Mouse (Mus musculus) MEL (cell line): ENCODE data around the gene Lrrc56. TPM values are rescaled to one million over a fixed set of nuclear protein-coding genes. Genes with fewer than 3 reads are reported as not detected.

Experiments
- DNase-seq: peaks from one replicate; pipeline ENCODE4 v3.0.0; 2011; ENCODE audit warnings: low read depth, low spot score
- H3K27ac ChIP-seq: 2 replicates; pipeline ENCODE4 v1.5.1; 2012; ENCODE audit warnings: low read depth, mild to moderate bottlenecking, control low read depth, low read length, moderate library complexity; ENCODE audit not compliant: control insufficient read depth
- H3K27me3 ChIP-seq, 2 experiments: fragments of 150-350 bp in 1 of 2; sonication (generic) in 1 of 2; 2 replicates each; pipeline ENCODE4 v1.6.1; 2012; ENCODE audit warnings: low read length in 2 of 2, mild to moderate bottlenecking in 2 of 2, improper control_type of control experiment in 1 of 2, moderate library complexity in 1 of 2; ENCODE audit not compliant: insufficient read depth in 2 of 2, control insufficient read depth in 1 of 2
- H3K36me3 ChIP-seq, 2 experiments: 2 replicates each; pipeline ENCODE4 v1.6.1; 2012 to 2014; ENCODE audit warnings: low read length in 2 of 2, improper control_type of control experiment in 1 of 2, inconsistent platforms in 1 of 2, mild to moderate bottlenecking in 1 of 2; ENCODE audit not compliant: insufficient read depth in 2 of 2, control insufficient read depth in 1 of 2
- H3K4me1 ChIP-seq, 2 experiments: fragments of 150-350 bp in 1 of 2; sonication (generic) in 1 of 2; 2 replicates each; pipeline ENCODE4 v1.6.1; 2012; ENCODE audit warnings: low read length in 2 of 2, improper control_type of control experiment in 1 of 2, mild to moderate bottlenecking in 1 of 2; ENCODE audit not compliant: insufficient read depth in 2 of 2, control insufficient read depth in 1 of 2
- H3K4me3 ChIP-seq, 2 experiments: fragments of 150-350 bp in 1 of 2; sonication (generic) in 1 of 2; 2 replicates each; pipeline ENCODE4 v1.5.1; 2012; ENCODE audit warnings: low read depth in 2 of 2, low read length in 2 of 2, mild to moderate bottlenecking in 2 of 2, moderate library complexity in 2 of 2, control low read depth in 1 of 2, improper control_type of control experiment in 1 of 2; ENCODE audit not compliant: control insufficient read depth in 1 of 2, insufficient read depth in 1 of 2
- H3K79me2 ChIP-seq: 2 replicates; pipeline ENCODE4 v1.6.1; 2012; ENCODE audit warnings: mild to moderate bottlenecking, low read length, moderate library complexity; ENCODE audit not compliant: control insufficient read depth, poor library complexity, insufficient read depth
- H3K9ac ChIP-seq: 2 replicates; pipeline ENCODE4 v1.6.1; 2012; ENCODE audit warnings: low read depth, mild to moderate bottlenecking, control low read depth, low read length, moderate library complexity; ENCODE audit not compliant: control insufficient read depth, poor library complexity, severe bottlenecking
- H3K9me3 ChIP-seq: fragments of 150-350 bp; sonication (generic); replicated peaks from 2 replicates; pipeline ENCODE4 v1.6.1; 2012; ENCODE audit warnings: mild to moderate bottlenecking, low read length, improper control_type of control experiment, moderate library complexity; ENCODE audit not compliant: insufficient read depth
- BHLHE40 ChIP-seq: IDR thresholded peaks from 2 replicates; pipeline ENCODE4 v1.6.1; 2012; ENCODE audit warnings: low read depth, mild to moderate bottlenecking, inconsistent platforms, low read length, improper control_type of control experiment, borderline replicate concordance
- CTCF ChIP-seq, 3 experiments: IDR thresholded peaks in 2 of 3; conservative IDR thresholded peaks in 1 of 3; 2 replicates each; pipeline ENCODE4 v1.5.1; 2011 to 2012; ENCODE audit warnings: low read length in 3 of 3, low read depth in 2 of 3, mild to moderate bottlenecking in 2 of 3, improper control_type of control experiment in 1 of 3, inconsistent platforms in 1 of 3, mixed read lengths in 1 of 3, moderate library complexity in 1 of 3; ENCODE audit not compliant: control insufficient read depth in 1 of 3, insufficient read depth in 1 of 3, poor library complexity in 1 of 3, severe bottlenecking in 1 of 3
- GATA1 ChIP-seq: IDR thresholded peaks from 2 replicates; pipeline ENCODE4 v1.6.1; 2011; ENCODE audit warnings: low read depth, low read length, improper control_type of control experiment
- HCFC1 ChIP-seq: IDR thresholded peaks from 2 replicates; pipeline ENCODE4 v1.6.1; 2012; ENCODE audit warnings: low read depth, mild to moderate bottlenecking, inconsistent platforms, low read length, improper control_type of control experiment, moderate library complexity
- MAFK ChIP-seq: IDR thresholded peaks from 2 replicates; pipeline ENCODE4 v1.6.1; 2011; ENCODE audit warnings: low read depth, mild to moderate bottlenecking, low read length, improper control_type of control experiment, borderline replicate concordance
- MAZ ChIP-seq: IDR thresholded peaks from 2 replicates; pipeline ENCODE4 v1.6.1; 2012; ENCODE audit warnings: low read depth, mild to moderate bottlenecking, inconsistent platforms, low read length, improper control_type of control experiment
- MYB ChIP-seq: IDR thresholded peaks from 2 replicates; pipeline ENCODE4 v1.6.1; 2011; ENCODE audit warnings: mild to moderate bottlenecking, low read depth, low read length, improper control_type of control experiment
- MYC ChIP-seq: IDR thresholded peaks from 2 replicates; pipeline ENCODE4 v1.6.1; 2011; ENCODE audit warnings: low read depth, mild to moderate bottlenecking, low read length, improper control_type of control experiment, moderate library complexity
- NRF1 ChIP-seq: IDR thresholded peaks from 2 replicates; pipeline ENCODE4 v1.6.1; 2014; ENCODE audit warnings: low read depth, mild to moderate bottlenecking, inconsistent platforms, low read length, improper control_type of control experiment, moderate library complexity; ENCODE audit not compliant: poor library complexity, insufficient read depth, severe bottlenecking
- POLR2AphosphoS5 ChIP-seq: IDR thresholded peaks from 2 replicates; pipeline ENCODE4 v1.6.1; 2012; ENCODE audit warnings: low read depth, borderline replicate concordance, mild to moderate bottlenecking, inconsistent platforms, low read length, moderate library complexity, mixed read lengths
- RAD21 ChIP-seq: IDR thresholded peaks from 2 replicates; pipeline ENCODE4 v1.6.1; 2011; ENCODE audit warnings: mild to moderate bottlenecking, low read depth, low read length, improper control_type of control experiment
- SIN3A ChIP-seq: IDR thresholded peaks from 2 replicates; pipeline ENCODE4 v1.6.1; 2012; ENCODE audit warnings: low read length, improper control_type of control experiment, inconsistent platforms
- SMC3 ChIP-seq: IDR thresholded peaks from 2 replicates; pipeline ENCODE4 v1.6.1; 2011; ENCODE audit warnings: low read depth, low read length, improper control_type of control experiment
- TBP ChIP-seq: IDR thresholded peaks from 2 replicates; pipeline ENCODE4 v1.8.0; 2011; ENCODE audit warnings: low read depth, low read length, improper control_type of control experiment
- ZC3H11A ChIP-seq: IDR thresholded peaks from 2 replicates; pipeline ENCODE4 v1.6.1; 2012; ENCODE audit warnings: low read depth, mild to moderate bottlenecking, inconsistent platforms, low read length, improper control_type of control experiment
- ZNF384 ChIP-seq: IDR thresholded peaks from 2 replicates; pipeline ENCODE4 v1.6.1; 2012; ENCODE audit warnings: low read depth, mild to moderate bottlenecking, inconsistent platforms, low read length, improper control_type of control experiment
- polyA plus RNA-seq, 2 experiments: library from polyadenylated mRNA; stranded (reverse) in 1 of 2; unstranded in 1 of 2; fragments of >175 nt in 1 of 2; fragments of >200 nt in 1 of 2; gene quantifications; 2 replicates each; pipeline versions ENCODE4 v1.2.1 to v1.2.4; 2012; ENCODE audit warnings: low replicate concordance in 2 of 2, low read depth in 1 of 2; ENCODE audit not compliant: insufficient read length in 2 of 2, insufficient read depth in 1 of 2, missing spikeins in 1 of 2
- total RNA-seq: library from RNA; depleted of rRNA; stranded (reverse); fragments of 300-350 nt; gene quantifications from 2 replicates; pipeline ENCODE4 v1.2.3, GENCODE M21; 2012

The Lrrc56 gene
- total and polyA plus RNA-seq, 3 experiments: 1.6 to 5.5 TPM; not detected in 1

DNA sequence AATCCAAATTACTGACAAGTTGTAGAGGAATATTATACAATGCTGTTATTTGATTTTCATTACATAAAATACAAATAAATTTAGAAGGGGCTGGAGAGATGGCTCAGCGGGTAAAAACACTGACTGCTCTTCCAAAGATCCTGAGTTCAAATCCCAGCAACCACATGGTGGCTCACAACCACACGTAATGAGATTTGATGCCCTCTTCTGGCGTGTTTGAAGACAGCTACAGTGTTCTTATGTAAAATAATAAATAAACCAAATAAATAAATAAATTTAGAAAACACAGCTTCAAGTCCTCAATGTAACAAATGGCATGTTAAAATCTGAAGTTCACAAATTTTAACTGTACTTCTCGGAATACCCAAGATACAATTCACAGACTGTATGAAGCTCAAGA lies 18.9 kb upstream of the Lrrc56 start:
- peak; percentile 8 for TF ChIP-seq RAD21
- no peak for TF ChIP-seq BHLHE40
- TF ChIP-seq MYC: 0 out of 2 replicates have a peak, but pooled peaks have one; percentile 54
- TF ChIP-seq HCFC1: no peak
- no peak for TF ChIP-seq TBP
- peak; percentile 58 for TF ChIP-seq SMC3
- no peak for TF ChIP-seq GATA1
- TF ChIP-seq MAFK: no peak
- no peak for TF ChIP-seq NRF1
- TF ChIP-seq CTCF (IDR thresholded peaks at IDR 0.05 in 2 of 3, conservative IDR thresholded peaks at IDR 0.05 in 1 of 3; ENCODE audit: control insufficient read depth in 1 of 3, insufficient read depth in 1 of 3, low read depth in 2 of 3, low read length in 3 of 3, poor library complexity in 1 of 3, severe bottlenecking in 1 of 3): peak in 2 of 3 experiments; percentile 12 to 38; a peak in 1 of 6 replicates
- TF ChIP-seq POLR2AphosphoS5: no peak
- TF ChIP-seq SIN3A: 0 out of 2 replicates have a peak, but pooled peaks have one; percentile 19
- H3K9ac ChIP-seq: no peak overlapping the region
- H3K4me1 ChIP-seq: peaks cover 6 to 10% of the 10 kb centered on the region in 2 experiments
- H3K27me3 ChIP-seq: no peaks in the 10 kb centered on the region; a peak in 1 of 4 replicates
- DNase-seq: peak; percentile 37
- H3K9me3 ChIP-seq: no peaks in the 10 kb centered on the region
- H3K36me3 ChIP-seq: peaks cover 0 to 4% of the 10 kb centered on the region in 2 experiments; a peak in 2 of 4 replicates
- no peak overlapping the region for H3K4me3 ChIP-seq
- H3K27ac ChIP-seq: no peak overlapping the region
- H3K79me2 ChIP-seq: peaks cover 6% of the 10 kb centered on the region; the same call in 1 of the 2 replicates

DNA sequence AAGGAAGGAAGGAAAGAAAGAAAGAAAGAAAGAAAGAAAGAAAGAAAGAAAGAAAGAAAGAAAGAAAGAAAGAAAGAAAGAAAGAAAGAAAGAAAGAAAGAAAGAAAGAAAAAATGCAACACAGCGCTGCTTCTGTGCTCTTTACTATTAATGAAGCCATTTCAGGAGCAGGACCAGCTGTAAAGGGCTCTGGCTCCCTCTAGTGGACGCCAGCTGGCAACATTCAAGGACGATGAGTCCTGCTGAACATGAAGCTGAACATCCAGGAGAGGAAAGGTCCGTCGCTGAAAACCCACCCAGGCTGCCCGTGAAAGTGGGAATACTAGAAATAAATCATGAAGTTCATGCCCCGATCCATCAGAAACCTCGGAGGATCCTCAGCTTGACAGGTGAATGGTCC lies 17.8 kb upstream of the Lrrc56 start:
- peaks cover 6 to 10% of the 10 kb centered on the region in 2 experiments for H3K4me1 ChIP-seq
- TF ChIP-seq ZC3H11A (peak; percentile 96), RAD21 (peak; percentile 92), MAZ (no peak), CTCF (IDR thresholded peaks at IDR 0.05 in 2 of 3, conservative IDR thresholded peaks at IDR 0.05 in 1 of 3; ENCODE audit: control insufficient read depth in 1 of 3, insufficient read depth in 1 of 3, low read depth in 2 of 3, low read length in 3 of 3, poor library complexity in 1 of 3, severe bottlenecking in 1 of 3) (peak; percentile 89 to 98 (median 92)), SMC3 (peak; percentile 92), MYB (no peak), MYC (0 out of 2 replicates have a peak, but pooled peaks have one; percentile 22), SIN3A (peak; percentile 55), ZNF384 (peak; percentile 36; the same call in 1 of the 2 replicates)
- TF ChIP-seq, all 39 proteins: peak for 7
- H3K79me2 ChIP-seq: peaks cover 6% of the 10 kb centered on the region; the same call in 1 of the 2 replicates
- H3K36me3 ChIP-seq: peaks cover 0 to 4% of the 10 kb centered on the region in 2 experiments; a peak in 2 of 4 replicates
- no peaks in the 10 kb centered on the region; a peak in 1 of 4 replicates for H3K27me3 ChIP-seq
- DNase-seq: peak; percentile 91
- H3K9ac ChIP-seq: no peak overlapping the region
- H3K27ac ChIP-seq: no peak overlapping the region
- H3K4me3 ChIP-seq: no peak overlapping the region
- no peaks in the 10 kb centered on the region for H3K9me3 ChIP-seq
